Mouse (Mus musculus) testis, adult 2 months (tissue): ENCODE measurements around the gene Ms4a12. TPM values are rescaled to one million over a fixed set of nuclear protein-coding genes. Genes with fewer than 3 reads are reported as not detected.
"Not testable (repeated sequence)": the region's sequence is repeated elsewhere in the genome, so short reads cannot be mapped to it uniquely, and the experiment has no call there.

Experiments used
- H3K27ac ChIP-seq: fragments of 200-500 bp; 2 replicates; pipeline ENCODE4 v1.5.1; 2012; ENCODE audit warnings: low read depth, low read length; ENCODE audit not compliant: control insufficient read depth, insufficient read depth
- H3K27me3 ChIP-seq: fragments of 200-500 bp; 2 replicates; pipeline ENCODE4 v1.6.1; 2012; ENCODE audit warnings: mild to moderate bottlenecking, low read length, moderate library complexity; ENCODE audit not compliant: control insufficient read depth, insufficient read depth
- H3K36me3 ChIP-seq: fragments of 200-500 bp; 2 replicates; pipeline ENCODE4 v1.6.1; 2012; ENCODE audit warnings: mild to moderate bottlenecking, low read length; ENCODE audit not compliant: control insufficient read depth, insufficient read depth
- H3K4me1 ChIP-seq: fragments of 200-500 bp; 2 replicates; pipeline ENCODE4 v1.6.1; 2012; ENCODE audit warnings: low read length; ENCODE audit not compliant: control insufficient read depth, insufficient read depth
- H3K4me3 ChIP-seq: fragments of 200-500 bp; 2 replicates; pipeline ENCODE4 v1.5.1; 2012; ENCODE audit warnings: low read depth, mild to moderate bottlenecking, low read length, moderate library complexity, mixed read lengths; ENCODE audit not compliant: control insufficient read depth
- CTCF ChIP-seq: fragments of 200-500 bp; IDR thresholded peaks from 2 replicates; pipeline ENCODE4 v1.5.1; 2012; ENCODE audit warnings: low read depth, mild to moderate bottlenecking, inconsistent platforms, low read length, moderate library complexity; ENCODE audit not compliant: control insufficient read depth, insufficient read depth, insufficient replicate concordance
- POLR2A ChIP-seq: fragments of 200-500 bp; IDR thresholded peaks from 2 replicates; pipeline ENCODE4 v1.6.1; 2012; ENCODE audit warnings: low read depth, mild to moderate bottlenecking, inconsistent platforms, low read length, moderate library complexity; ENCODE audit not compliant: control insufficient read depth
- polyA plus RNA-seq: library from polyadenylated mRNA; depleted of rRNA; stranded (reverse); fragments of >200 nt; gene quantifications from 2 replicates; pipeline ENCODE4 v1.2.3, GENCODE M21; 2012; rRNA removed

Ms4a12 gene
- polyA plus RNA-seq: not detected in 2 replicates

DNA sequence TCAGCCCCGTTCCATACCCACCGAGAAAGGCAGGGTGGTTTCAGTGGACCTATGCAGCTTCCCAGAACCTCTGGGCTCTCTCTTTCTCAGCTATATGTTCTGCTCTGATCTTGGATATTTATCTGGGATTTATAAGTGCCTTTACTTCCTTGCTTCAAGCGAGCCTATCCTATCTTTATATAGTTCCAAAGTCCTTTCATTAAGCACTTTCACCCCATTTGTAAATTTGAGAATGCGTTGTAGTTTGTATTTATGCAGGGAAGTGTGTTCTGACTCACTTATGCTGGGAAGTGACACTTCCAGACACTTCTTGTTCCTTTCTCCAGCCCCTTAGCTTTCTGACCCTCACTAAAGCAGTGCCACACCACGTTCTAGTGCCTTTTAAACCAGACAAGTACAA is at the start of gene Ms4a12:
Gene Ms4a12, minus strand, starts transcription at position 101 of the 400 bp plus-strand sequence.
- no peak within 1 kb of the TSS for H3K27ac ChIP-seq
- H3K4me3 ChIP-seq: no peak within 1 kb of the TSS
- no peaks in the 10 kb centered on the region for H3K27me3 ChIP-seq
- H3K4me1 ChIP-seq: no peaks in the 10 kb centered on the region
- TF ChIP-seq CTCF (no peak), POLR2A (no peak)
- no peaks in the 10 kb centered on the region for H3K36me3 ChIP-seq

DNA sequence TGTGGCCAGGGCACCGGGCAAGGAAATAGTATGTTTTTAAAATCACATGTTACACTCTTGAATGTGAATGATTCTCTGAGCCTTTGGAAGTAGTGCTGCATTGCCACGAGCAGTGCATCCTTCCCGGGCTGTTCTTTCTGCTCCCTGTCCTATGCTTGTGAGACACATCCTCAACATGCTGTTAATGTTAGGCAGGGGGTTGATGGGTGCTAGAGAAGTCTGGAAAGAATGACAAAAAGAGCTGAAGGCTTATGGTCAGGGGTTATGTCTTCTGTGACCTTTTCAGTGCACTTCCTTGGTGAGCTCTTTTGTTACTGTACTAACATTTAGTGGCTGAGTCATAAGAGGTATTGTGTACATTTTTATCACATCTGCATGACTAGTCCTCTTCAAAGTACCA is 48.0 kb upstream of the Ms4a12 start:
- no peak for TF ChIP-seq POLR2A
- TF ChIP-seq CTCF: no peak

DNA sequence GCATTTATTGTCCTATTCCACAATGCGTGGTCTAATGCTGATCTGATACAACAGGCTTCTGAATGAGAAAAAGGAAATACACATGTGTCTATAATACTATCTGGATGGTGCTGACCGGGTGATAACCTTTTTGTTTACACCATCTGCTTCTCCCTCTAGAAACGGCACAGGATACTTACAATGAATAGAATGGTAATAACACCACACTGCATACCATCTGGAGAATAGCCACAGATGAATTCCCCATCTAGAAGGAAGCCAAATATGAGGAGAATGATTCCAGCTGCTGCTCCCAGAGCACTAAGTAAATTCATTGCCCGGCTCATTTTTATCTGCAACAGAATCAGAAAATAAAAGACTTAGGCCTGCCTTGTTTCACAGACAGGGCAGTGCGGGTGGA is 44.2 kb upstream of the Ms4a12 start:
- Histone ChIP-seq H3K27me3 (no peaks in the 10 kb centered on the region), H3K4me3 (no peak overlapping the region), H3K27ac (no peak overlapping the region), H3K4me1 (no peaks in the 10 kb centered on the region), H3K36me3 (no peaks in the 10 kb centered on the region)
- no peak for TF ChIP-seq CTCF

More for the DNA sequence above, 48.0 kb upstream of the Ms4a12 start:
- Histone ChIP-seq H3K36me3 (no peaks in the 10 kb centered on the region), H3K27me3 (no peaks in the 10 kb centered on the region), H3K4me1 (no peaks in the 10 kb centered on the region), H3K4me3 (no peak overlapping the region), H3K27ac (no peak overlapping the region)

DNA sequence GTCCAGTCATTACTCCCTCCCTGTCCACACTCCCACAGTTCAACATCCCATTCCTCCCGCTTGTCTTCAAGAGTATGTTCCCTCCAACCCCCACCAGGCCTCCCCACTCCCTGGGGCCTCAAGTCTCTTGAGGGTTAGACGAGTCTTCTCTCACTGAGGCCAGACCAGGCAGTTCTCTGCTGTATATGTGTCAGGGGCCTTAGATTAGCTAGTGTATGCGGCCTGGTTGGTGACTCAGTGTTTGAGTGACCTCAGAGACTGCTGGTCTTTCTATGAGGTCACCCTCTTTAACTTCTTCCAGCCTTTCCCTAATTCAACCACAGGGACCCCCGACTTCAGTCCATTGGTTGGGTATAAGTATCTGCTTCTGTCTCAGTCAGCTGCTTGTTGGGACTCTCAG is 34.7 kb upstream of the Ms4a12 start:
- Histone ChIP-seq H3K4me1 (no peaks in the 10 kb centered on the region), H3K27ac (no peak overlapping the region), H3K36me3 (no peaks in the 10 kb centered on the region), H3K4me3 (no peak overlapping the region), H3K27me3 (no peaks in the 10 kb centered on the region)
- no peak for TF ChIP-seq POLR2A
- no peak for TF ChIP-seq CTCF

DNA sequence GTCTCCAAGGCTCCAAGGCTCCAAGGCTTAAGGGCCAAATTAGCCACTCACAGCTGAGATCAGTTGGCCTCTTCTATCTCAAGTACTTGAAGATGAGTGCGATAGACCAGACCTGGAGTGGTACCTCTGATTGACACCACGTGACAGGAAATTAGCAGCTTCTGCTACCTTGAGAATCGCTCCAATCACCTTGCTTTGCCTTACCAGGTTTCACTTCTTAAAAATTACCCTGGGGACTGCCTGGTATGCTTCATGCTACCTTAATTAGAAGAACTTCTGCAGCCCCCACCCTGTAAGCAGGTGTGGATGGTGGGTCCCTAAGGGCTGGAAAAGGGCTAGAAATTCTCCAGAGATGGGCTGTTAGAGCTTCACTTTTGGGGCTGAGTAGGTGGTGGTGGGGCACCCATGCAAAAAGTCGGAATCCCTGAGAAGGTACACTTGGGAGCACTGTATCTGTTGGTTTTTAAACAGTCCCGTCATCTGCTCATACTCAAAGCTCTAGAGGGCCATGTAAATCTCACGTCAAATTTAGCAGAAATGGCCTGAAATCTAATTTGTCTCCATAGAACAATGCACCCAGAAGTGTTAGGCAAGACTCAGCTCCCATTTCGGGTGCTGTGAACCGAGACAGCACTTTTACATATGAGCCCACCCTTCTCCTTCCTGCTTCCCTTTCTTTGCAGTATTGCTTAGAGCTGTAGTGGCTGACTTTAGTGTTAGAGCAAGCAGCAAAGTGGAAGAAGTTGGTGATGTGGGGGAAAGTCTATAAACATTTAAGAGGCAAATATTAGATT is 34.0 kb upstream of the Ms4a12 start, which contains the start of gene Ms4a1:
Gene Ms4a1, minus strand, starts transcription at position 190 of the 794 bp plus-strand sequence.
- no peaks in the 10 kb centered on the region for H3K36me3 ChIP-seq
- no peak within 1 kb of the TSS for H3K4me3 ChIP-seq
- H3K27ac ChIP-seq: no peak within 1 kb of the TSS
- H3K27me3 ChIP-seq: no peaks in the 10 kb centered on the region
- TF ChIP-seq POLR2A (no peak), CTCF (no peak)
- no peaks in the 10 kb centered on the region for H3K4me1 ChIP-seq

DNA sequence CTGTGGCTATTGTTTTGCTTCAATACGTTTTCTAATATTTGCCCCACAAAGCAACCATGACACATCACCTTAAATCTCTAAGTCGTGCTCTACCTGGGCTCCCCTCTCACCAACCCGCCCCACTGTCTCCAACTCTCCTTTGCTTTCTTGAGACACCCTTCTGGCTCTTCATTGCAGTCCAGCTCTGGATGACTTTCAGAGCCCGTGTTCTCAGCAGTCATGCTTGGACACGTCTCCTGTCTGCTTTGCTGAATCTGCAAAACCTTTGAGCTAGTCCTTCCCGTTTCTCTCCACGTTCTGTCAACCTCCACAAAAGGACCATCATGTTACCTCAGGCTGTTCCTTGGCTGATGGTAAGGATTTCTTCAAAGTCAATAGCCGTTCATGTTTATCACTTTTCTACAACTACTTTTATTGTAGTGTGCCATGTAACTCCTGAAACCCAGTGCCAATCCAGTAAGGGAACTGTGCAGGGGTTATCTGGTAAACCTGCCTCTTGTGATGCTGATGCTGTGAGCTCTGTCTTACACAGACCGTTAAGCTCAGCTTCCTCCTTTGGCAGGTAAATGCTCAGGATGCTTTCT is 32.4 kb upstream of the Ms4a12 start:
- no peaks in the 10 kb centered on the region for H3K4me1 ChIP-seq
- TF ChIP-seq POLR2A: no peak
- no peak for TF ChIP-seq CTCF
- no peak overlapping the region for H3K4me3 ChIP-seq
- no peaks in the 10 kb centered on the region for H3K36me3 ChIP-seq
- no peak overlapping the region for H3K27ac ChIP-seq
- H3K27me3 ChIP-seq: no peaks in the 10 kb centered on the region

DNA sequence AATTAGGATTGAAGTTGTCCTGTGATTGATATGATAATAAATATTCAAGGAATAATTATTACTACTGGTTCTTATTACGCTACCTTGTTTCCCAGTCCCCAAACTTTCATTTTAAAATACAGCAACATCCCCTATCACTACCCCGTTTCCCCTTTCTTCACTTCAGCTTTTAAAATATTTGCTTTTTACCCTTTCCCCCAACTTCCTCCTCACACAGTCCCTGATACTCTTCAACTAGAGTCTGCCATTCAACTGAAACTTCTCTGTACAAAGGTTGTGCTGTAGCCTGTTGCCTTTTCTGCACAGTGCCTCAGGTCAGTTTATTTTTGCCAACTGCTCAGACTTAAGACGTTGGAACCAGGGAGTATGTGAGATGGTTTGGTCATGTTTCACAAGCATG is 31.3 kb upstream of the Ms4a12 start:
- H3K36me3 ChIP-seq: no peaks in the 10 kb centered on the region
- TF ChIP-seq POLR2A: no peak
- no peak for TF ChIP-seq CTCF
- H3K4me1 ChIP-seq: no peaks in the 10 kb centered on the region
- H3K27me3 ChIP-seq: no peaks in the 10 kb centered on the region
- H3K27ac ChIP-seq: no peak overlapping the region
- H3K4me3 ChIP-seq: no peak overlapping the region

DNA sequence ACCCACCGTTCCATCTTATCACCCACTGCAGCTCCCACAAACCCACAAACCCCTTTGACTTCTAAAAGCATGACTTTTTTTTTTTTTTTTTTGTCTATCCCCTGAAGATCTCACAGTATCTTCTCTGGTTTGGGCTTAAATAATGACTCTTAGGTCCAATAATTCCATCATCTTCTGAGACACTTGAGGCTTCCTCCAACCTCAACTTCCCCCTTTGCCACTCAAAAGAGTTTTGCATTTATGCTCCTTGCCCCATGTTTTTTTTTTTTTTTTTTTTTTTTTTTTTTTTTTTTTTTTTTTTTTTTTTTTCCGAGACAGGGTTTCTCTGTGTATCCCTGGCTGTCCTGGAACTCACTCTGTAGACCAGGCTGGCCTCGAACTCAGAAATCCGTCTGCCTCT is 30.7 kb upstream of the Ms4a12 start:
- not testable (repeated sequence) for H3K36me3 ChIP-seq, H3K27me3 ChIP-seq, H3K4me1 ChIP-seq, H3K27ac ChIP-seq, H3K4me3 ChIP-seq
